Mouse (Mus musculus) brain, embryonic 18.5 days (tissue): ENCODE data around the gene Kcnk3.

Source experiments
- DNase-seq: peaks from one replicate; pipeline ENCODE4 v3.0.0-alpha.2; 2012; ENCODE audit warnings: low read depth, low spot score

Kcnk3 gene

DNA sequence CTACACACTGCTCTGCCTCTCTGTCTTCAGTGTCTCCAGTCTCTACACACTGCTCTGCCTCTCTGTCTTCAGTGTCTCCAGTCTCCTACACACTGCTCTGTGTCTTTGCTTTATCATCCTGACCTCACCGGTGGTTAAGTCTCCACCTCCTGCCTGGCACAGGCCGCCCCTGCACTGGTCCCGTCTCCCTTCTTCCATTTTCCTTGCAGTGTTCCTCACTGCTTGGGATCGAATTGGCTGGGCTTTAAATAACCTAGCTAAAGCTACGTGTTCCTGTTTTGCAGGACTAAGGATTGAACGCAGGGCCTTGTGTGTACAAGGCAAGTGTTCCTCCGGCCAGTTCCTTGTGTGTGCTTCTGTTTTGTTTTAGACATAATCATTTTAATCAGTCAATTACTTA is 82.1 kb downstream of the Kcnk3 start:
- no peak for DNase-seq

GRCm38 (mm10) chr5:30674001-30674400 is 86.0 kb downstream of the Kcnk3 start:
- no peak for DNase-seq
